Mouse (Mus musculus) ZHBTc4 (cell line): ENCODE measurements around the gene Susd3.

ENCODE experiments used
- DNase-seq: peaks from one replicate; pipeline ENCODE4 v3.0.0-alpha.2; 2011; ENCODE audit warnings: low read depth, low spot score

Susd3 gene

GRCm38 (mm10) chr13:49187288-49188218 lies 61.0 kb downstream of the Susd3 start, which contains the start of gene Ninj1:
Ninj1 (plus strand) TSS chr13:49187485.
- DNase-seq: peak; percentile 82

DNA sequence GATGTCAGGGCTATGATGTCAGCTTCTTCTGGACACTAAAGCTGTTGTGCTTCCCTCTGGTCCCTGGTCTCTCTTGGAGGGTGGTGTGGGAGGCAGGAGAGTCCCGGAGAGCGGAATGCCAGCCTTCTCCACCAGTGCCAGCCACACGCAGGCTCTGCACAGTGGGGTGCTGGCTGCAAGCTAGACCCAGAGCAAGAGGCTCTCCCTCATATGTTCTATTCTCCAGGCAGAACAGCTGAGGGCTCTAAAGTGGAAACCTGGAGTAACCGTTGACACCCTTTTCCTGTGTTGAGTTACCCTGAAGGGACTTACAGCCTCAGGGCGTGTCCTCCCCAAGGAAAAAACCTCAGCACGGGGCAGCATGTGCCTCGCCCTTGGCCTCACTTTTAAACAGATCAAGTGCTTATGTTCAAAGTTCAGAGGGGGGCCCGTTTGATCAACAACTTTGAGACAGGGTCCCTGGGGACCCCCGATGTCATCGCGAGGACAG lies 61.7 kb downstream of the Susd3 start:
- DNase-seq: no peak

DNA sequence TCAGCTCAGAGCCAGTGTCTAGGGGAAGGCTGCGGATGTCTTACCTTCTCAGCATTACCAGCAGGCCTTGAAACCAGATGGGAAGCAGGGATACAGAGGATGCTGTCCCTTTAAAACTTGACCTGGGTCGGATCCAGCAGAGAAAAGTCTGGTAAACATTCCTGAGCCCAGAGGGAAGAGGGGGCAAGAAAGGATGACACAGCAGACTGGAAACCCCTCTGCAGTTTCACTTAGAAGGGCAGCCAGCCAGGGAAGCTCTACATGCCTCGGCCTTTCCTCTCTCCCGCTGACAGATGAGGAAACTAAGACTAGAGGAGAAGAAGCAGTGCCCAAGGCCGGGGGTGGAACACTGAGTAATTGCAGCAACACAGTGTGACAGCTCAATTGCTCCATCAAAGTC lies 64.9 kb downstream of the Susd3 start:
- DNase-seq: no peak

GRCm38 (mm10) chr13:49183161-49183560 lies 65.3 kb downstream of the Susd3 start:
- DNase-seq: no peak

DNA sequence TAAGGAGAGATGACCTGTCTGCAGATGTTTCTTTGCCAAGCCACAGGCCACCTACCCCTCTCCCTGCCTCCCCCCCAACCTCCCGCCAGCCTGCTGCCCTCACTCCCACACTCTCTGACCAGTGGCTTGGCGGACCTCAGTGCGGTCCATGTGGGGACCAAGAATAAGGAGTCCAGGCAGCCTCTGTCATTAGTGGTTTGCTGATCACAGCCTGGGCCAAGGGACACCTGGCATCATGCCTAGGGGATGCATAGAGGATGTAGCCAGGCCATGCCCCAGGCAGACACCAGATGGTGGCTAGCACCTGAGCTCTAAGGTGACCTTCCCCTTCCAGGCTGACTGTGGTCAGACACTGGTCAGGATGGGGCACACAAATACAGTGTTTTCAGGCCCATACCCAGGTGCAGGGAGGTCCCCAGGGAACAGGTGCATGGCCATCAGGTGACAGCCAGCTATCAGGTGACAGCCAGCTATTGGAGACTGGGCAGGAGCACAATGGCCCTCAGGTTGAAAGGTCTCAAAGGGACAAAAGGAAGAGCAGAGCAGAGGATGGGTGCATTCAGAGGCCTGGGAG lies 67.0 kb downstream of the Susd3 start:
- peak; percentile 53 for DNase-seq

DNA sequence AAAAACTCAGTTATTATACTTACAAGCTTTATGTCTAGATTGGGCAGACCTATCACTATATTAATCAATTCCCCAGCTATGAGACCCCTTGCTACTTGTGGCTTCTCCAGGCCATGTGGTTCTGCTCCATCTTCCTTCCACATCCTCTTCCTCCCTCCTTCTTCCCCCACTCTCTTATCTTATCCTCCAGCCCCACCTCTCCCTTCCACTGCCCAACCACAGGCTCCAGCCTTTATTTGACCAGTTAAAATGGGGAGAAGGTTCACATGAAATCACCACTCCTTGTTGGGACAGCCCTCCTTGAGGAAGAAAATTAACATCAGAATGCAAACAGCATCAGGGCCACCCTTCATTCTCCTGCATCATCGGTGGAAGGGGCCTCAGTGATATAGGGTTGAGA lies 67.8 kb downstream of the Susd3 start:
- DNase-seq: no peak
